Mouse (Mus musculus): Measurements from ENCODE around the gene Car4. TPM values are rescaled to one million over a fixed set of nuclear protein-coding genes. Genes with fewer than 3 reads are reported as not detected.

Gene Car4
- polyA plus RNA-seq, 1 experiment from 2014 or later, result 4.3 TPM

DNA sequence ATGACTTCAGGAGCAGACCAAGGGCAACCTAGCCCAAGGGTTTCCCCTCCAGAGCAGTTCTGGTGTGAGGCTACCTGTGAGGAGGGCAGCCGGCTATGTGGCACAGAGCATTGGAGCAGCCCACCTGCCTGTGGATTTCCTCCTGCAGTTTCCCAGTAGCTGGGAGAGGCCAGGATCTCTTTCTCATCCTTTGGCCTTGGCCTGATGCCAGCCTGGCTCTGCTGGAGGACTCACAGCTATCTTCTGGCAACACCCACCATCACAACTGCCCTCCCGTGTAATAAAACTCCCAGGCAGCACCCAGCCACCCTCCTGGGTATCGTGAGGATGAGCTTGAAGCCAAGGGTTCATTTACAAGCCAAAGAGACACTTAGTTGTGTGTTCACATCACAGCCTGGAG is 14.5 kb downstream of the Car4 start:
- Histone ChIP-seq H3K27me3 (replicated peaks) (no peaks in the 10 kb centered on the region), H3K9ac (no peak overlapping the region), H3K9me3 (replicated peaks) (no peaks in the 10 kb centered on the region), H3K4me1 (replicated peaks) (peaks cover 19% of the 10 kb centered on the region), H3K27ac (ENCODE audit: poor library complexity, severe bottlenecking) (no peak overlapping the region), H3K4me2 (no peak overlapping the region), H3K4me3 (no peak overlapping the region), H3K36me3 (no peaks in the 10 kb centered on the region)
- 50% methylated on average over 3 of the region's 3 CpGs for WGBS
- ATAC-seq (ENCODE audit: insufficient number of reproducible peaks, low FRiP score), result peak; percentile 29; the same call in 1 of the 2 replicates

DNA sequence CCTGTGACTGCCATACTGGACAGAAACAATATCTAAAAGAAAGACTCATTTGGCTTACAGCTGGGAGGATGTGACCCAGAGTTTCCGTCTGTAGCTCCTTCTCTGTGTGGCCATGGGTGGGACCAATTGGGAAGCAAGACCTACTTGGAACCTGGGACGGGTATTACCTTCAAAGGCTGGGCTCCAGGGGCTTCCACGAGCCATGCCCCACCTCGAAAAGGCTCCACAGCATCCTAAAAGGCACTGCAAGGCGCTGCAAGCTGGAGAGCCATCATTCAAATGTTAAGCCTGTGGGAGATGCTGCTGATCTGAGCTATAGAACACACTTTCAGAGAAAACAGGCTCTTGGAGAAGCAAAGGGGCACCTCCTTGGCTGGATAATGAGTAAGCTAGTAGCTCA is 16.1 kb downstream of the Car4 start:
- H3K27ac ChIP-seq (ENCODE audit: poor library complexity, severe bottlenecking), result no peak overlapping the region
- no peak overlapping the region for H3K9ac ChIP-seq
- H3K9me3 ChIP-seq (replicated peaks), result no peaks in the 10 kb centered on the region
- WGBS, result 59% methylated on average over 5 of the region's 5 CpGs
- H3K4me1 ChIP-seq (replicated peaks), result peaks cover 7% of the 10 kb centered on the region
- H3K27me3 ChIP-seq (replicated peaks), result no peaks in the 10 kb centered on the region
- H3K36me3 ChIP-seq, result no peaks in the 10 kb centered on the region
- H3K4me3 ChIP-seq, result no peak overlapping the region
- no peak overlapping the region for H3K4me2 ChIP-seq
- no peak for ATAC-seq (ENCODE audit: insufficient number of reproducible peaks, low FRiP score)

DNA sequence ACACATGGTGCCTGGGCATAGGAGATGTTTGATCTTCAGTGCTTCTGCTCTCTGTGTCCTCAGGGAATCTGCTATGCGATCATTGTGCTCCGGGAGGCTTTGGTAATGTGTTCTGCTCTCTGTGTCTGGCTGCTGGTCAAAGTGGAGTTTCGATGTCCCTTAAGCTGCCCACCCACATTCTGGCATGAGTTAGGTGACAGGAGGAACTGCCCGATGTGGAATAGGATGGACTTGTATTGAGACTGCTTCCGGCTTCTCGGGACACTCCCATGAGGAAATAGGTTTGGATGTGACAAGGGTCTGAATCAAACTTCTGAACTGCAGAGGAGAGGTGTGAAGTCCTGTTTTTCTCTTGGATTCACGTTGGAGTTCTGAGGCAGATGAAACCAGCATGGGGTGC is 17.0 kb downstream of the Car4 start:
- H3K4me1 ChIP-seq (replicated peaks), result 0 out of 2 replicates have a peak, but pooled peaks cover 7% of the 10 kb centered on the region
- H3K4me3 ChIP-seq, result no peak overlapping the region
- no peak overlapping the region for H3K9ac ChIP-seq
- no peaks in the 10 kb centered on the region for H3K9me3 ChIP-seq (replicated peaks)
- no peaks in the 10 kb centered on the region for H3K36me3 ChIP-seq
- H3K27me3 ChIP-seq (replicated peaks), result no peaks in the 10 kb centered on the region
- ATAC-seq (ENCODE audit: insufficient number of reproducible peaks, low FRiP score), result no peak
- WGBS, result 68% methylated on average over 7 of the region's 7 CpGs
- no peak overlapping the region for H3K4me2 ChIP-seq
- no peak overlapping the region for H3K27ac ChIP-seq (ENCODE audit: poor library complexity, severe bottlenecking)

DNA sequence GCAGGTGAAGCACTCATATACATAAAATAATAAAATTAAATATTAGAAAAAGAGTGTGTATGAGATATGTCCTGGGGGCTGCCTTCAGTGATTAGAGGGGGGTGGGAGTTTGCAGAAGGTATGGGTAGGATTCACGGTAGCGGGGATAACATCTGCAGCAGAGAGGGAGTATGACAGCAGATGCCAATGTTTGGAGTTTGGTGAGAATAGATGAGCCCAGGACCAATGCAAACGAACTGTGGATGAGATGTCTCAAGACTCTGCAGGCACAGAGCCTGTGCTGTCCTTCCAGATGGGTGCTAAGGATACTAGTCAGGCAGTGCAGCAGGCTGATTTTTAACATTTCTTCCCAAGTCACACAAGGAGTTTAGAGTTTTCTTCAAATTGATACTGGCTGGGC is 19.1 kb downstream of the Car4 start:
- 82% methylated on average over 3 of the region's 3 CpGs for whole genome bisulfite sequencing
- 0 out of 2 replicates have a peak, but pooled peaks cover 4% of the 10 kb centered on the region for H3K4me1 ChIP-seq (replicated peaks)
- no peak overlapping the region for H3K4me2 ChIP-seq
- H3K27ac ChIP-seq (ENCODE audit: poor library complexity, severe bottlenecking), result no peak overlapping the region
- no peaks in the 10 kb centered on the region for H3K9me3 ChIP-seq (replicated peaks)
- no peak overlapping the region for H3K9ac ChIP-seq
- no peaks in the 10 kb centered on the region for H3K27me3 ChIP-seq (replicated peaks)
- H3K4me3 ChIP-seq, result no peak overlapping the region
- no peak for ATAC-seq (ENCODE audit: insufficient number of reproducible peaks, low FRiP score)
- no peaks in the 10 kb centered on the region for H3K36me3 ChIP-seq

DNA sequence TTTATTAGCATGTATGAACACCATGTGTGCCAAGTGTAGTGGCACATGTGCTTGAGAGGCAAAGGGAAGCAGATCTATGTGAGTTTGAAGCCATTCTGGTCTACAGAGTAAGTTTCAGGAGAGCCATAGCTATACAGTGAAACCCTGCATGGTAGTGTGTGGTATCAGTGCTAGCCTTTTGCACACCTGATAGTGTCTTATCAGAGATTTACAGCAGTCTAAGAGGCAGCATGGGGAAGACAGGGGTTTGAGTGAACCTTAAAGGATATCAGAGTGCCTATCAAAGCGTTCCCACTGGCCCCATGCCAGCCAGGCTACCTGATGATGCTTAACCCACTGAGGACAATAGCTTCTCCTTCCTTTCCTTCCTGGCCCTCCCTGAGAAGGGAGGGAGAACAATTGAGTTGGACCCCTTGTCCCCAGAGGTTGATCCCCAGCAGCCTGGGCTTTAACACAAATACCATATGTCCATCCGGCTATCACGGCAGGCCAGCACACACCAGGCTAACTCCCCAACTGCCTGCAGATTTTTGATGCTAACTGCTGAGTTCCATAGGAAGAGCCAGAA is 19.9 kb downstream of the Car4 start:
- H3K36me3 ChIP-seq, result no peaks in the 10 kb centered on the region
- no peaks in the 10 kb centered on the region for H3K27me3 ChIP-seq (replicated peaks)
- no peak overlapping the region for H3K27ac ChIP-seq (ENCODE audit: poor library complexity, severe bottlenecking)
- H3K4me1 ChIP-seq (replicated peaks), result 0 out of 2 replicates have a peak, but pooled peaks cover 4% of the 10 kb centered on the region
- WGBS, result 74% methylated on average over 3 of the region's 3 CpGs
- no peak overlapping the region for H3K4me3 ChIP-seq
- no peak for ATAC-seq (ENCODE audit: insufficient number of reproducible peaks, low FRiP score)
- no peak overlapping the region for H3K4me2 ChIP-seq
- H3K9me3 ChIP-seq (replicated peaks), result no peaks in the 10 kb centered on the region
- no peak overlapping the region for H3K9ac ChIP-seq

DNA sequence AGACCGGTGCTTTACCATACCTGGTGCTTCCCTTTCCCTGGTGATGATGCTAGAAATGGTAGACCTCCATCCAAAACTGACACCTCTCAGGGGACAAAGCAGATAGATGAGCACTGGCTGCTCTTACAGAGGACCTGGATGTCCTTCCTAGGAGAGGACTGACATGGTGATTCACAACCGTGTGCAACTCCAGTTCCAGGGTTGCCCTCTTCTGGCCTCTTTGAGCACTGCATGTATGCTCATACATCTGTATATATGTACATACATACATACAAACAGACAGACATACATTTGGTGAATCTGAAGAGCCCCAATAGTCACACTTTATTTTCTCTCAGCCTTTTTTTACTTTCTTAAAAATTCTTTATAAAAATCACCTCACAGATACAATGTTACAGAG is 20.5 kb downstream of the Car4 start:
- H3K36me3 ChIP-seq, result no peaks in the 10 kb centered on the region
- H3K9ac ChIP-seq, result no peak overlapping the region
- H3K9me3 ChIP-seq (replicated peaks), result no peaks in the 10 kb centered on the region
- H3K4me2 ChIP-seq, result no peak overlapping the region
- H3K4me3 ChIP-seq, result no peak overlapping the region
- WGBS, result 60% methylated on average over 2 of the region's 2 CpGs
- H3K4me1 ChIP-seq (replicated peaks), result 0 out of 2 replicates have a peak, but pooled peaks cover 4% of the 10 kb centered on the region
- no peak overlapping the region for H3K27ac ChIP-seq (ENCODE audit: poor library complexity, severe bottlenecking)
- ATAC-seq (ENCODE audit: insufficient number of reproducible peaks, low FRiP score), result no peak
- H3K27me3 ChIP-seq (replicated peaks), result no peaks in the 10 kb centered on the region

DNA sequence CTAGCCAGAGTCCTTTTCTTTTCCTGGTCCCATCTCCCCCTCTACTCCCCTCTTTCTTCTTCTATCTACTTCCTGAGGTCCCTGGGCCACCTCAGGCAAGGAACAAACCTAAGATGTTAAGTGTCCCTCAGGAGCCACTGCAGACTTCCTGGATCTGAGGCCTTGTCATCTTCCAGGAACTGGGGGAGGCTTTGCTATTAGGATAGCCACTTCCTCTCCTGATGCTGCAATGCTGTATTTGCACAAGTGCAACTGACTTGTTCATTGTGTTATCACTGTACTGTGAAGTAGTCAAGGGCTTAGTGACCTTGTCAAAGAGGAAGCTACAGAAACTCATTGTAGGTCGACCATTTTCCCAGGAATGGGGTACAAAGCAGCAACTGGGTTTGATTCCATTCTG is 21.8 kb downstream of the Car4 start:
- peaks cover 6% of the 10 kb centered on the region for H3K36me3 ChIP-seq
- H3K9ac ChIP-seq, result no peak overlapping the region
- no peaks in the 10 kb centered on the region for H3K27me3 ChIP-seq (replicated peaks)
- no peak for ATAC-seq (ENCODE audit: insufficient number of reproducible peaks, low FRiP score)
- H3K9me3 ChIP-seq (replicated peaks), result no peaks in the 10 kb centered on the region
- H3K4me1 ChIP-seq (replicated peaks), result 0 out of 2 replicates have a peak, but pooled peaks cover 4% of the 10 kb centered on the region
- 44% methylated on average over 1 of the region's 1 CpGs for WGBS
- no peak overlapping the region for H3K4me3 ChIP-seq
- no peak overlapping the region for H3K27ac ChIP-seq (ENCODE audit: poor library complexity, severe bottlenecking)
- H3K4me2 ChIP-seq, result no peak overlapping the region

DNA sequence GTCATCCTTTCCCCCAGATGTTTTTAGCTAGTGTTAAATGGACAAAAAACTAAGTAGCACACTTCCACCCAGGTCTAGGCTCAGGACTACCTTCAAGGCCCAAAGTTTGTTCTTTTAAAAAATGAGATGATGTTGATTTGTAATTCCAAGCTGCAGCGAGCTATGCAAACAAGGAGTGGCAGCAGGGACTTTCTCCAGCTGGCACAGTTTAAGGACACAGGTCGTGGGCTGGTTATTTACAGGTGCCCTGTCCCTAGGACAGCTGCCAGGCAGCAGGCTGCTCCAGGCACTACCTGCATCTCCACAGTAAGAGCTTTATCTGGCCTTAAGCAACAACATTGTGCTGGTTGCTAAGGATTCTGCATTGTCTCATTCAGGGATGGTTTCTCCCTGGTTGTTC is 23.1 kb downstream of the Car4 start:
- H3K4me3 ChIP-seq, result no peak overlapping the region
- WGBS, result 80% methylated on average over 2 of the region's 2 CpGs
- no peaks in the 10 kb centered on the region for H3K27me3 ChIP-seq (replicated peaks)
- H3K9me3 ChIP-seq (replicated peaks), result no peaks in the 10 kb centered on the region
- no peak overlapping the region for H3K4me2 ChIP-seq
- ATAC-seq (ENCODE audit: insufficient number of reproducible peaks, low FRiP score), result no peak
- peaks cover 13% of the 10 kb centered on the region for H3K36me3 ChIP-seq
- H3K9ac ChIP-seq, result no peak overlapping the region
- H3K4me1 ChIP-seq (replicated peaks), result 0 out of 2 replicates have a peak, but pooled peaks cover 4% of the 10 kb centered on the region
- no peak overlapping the region for H3K27ac ChIP-seq (ENCODE audit: poor library complexity, severe bottlenecking)

DNA sequence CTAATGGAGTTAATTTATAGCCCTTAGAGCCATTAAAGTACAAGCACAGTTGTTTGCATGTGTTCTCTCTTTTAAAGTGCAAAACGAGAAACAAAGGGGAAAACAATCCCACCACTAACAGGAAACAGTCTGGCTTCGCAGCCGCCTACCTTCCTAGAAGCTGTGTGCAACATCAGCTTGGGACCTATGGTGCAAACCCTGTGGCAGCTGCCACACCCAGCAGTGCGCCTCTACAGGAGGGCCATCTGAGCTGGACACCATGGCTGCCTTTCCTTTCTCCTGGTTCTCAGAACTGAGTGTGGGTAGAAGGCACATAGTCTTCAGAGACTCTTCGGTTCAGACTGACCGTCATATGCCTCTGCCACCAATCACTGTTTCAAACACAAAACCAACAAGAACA is 27.8 kb downstream of the Car4 start:
- Histone ChIP-seq H3K27ac (ENCODE audit: poor library complexity, severe bottlenecking) (no peak overlapping the region), H3K9me3 (replicated peaks) (no peaks in the 10 kb centered on the region), H3K27me3 (replicated peaks) (no peaks in the 10 kb centered on the region), H3K36me3 (peaks cover 39% of the 10 kb centered on the region), H3K4me1 (replicated peaks) (no peaks in the 10 kb centered on the region), H3K4me3 (no peak overlapping the region), H3K4me2 (no peak overlapping the region), H3K9ac (no peak overlapping the region)
- no peak for ATAC-seq (ENCODE audit: insufficient number of reproducible peaks, low FRiP score)
- WGBS, result 81% methylated on average over 6 of the region's 6 CpGs

DNA sequence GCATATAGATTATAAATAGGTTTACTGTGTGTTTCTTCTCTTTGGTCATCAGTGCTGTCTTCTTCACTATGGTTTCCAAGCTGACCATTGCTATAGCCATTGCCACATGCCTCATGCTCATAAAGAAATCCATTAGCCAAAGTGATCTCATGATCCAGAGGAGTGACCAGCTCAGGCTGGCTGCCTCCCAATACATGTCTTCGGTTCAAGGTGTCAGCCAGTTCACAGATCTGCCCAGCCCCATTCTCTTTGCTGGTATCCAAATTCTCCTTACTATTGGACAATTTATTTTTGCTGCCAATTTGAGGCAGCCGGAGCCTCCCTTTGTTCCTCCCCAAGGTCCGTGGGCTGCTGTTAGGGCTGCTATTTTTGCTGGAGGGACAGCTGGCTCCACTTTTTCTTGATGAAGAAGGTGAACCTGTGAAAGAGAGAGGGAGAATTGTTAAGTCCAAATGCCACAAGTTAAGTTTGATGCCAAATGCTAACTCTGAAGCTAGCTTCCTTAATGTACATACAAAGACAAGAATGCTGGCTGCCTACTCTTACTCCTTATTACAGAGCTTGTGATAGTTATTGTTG is 30.8 kb downstream of the Car4 start:
- no peaks in the 10 kb centered on the region for H3K9me3 ChIP-seq (replicated peaks)
- WGBS, result 83% methylated on average over 3 of the region's 3 CpGs

DNA sequence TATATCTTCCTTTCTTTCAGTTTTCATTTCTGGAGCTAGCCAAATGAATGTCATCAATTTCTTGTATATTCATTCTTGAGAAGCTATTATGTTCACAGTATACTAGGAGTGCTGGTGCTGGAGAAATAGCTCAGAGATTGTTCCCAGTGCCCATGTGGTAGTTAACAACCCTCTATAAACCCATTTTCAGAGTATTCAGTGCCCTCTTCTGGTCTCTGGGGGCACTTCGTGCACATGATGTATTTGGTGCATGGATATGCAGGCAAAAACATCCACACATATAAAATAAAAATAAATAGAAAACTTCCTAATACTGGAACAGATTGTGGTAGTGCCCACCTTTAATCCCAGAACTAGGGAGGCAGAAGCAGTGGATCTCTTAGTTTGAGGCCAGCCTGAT is 35.4 kb downstream of the Car4 start:
- no peaks in the 10 kb centered on the region for H3K9me3 ChIP-seq (replicated peaks)
- no peak overlapping the region for H3K27ac ChIP-seq (ENCODE audit: poor library complexity, severe bottlenecking)
- no peak overlapping the region for H3K4me3 ChIP-seq
- no peak overlapping the region for H3K4me2 ChIP-seq
- no peak for ATAC-seq (ENCODE audit: insufficient number of reproducible peaks, low FRiP score)
- H3K9ac ChIP-seq, result no peak overlapping the region
- H3K36me3 ChIP-seq, result peaks cover 57% of the 10 kb centered on the region
- no peaks in the 10 kb centered on the region for H3K4me1 ChIP-seq (replicated peaks)
- 87% methylated on average over 1 of the region's 1 CpGs for WGBS
- H3K27me3 ChIP-seq (replicated peaks), result no peaks in the 10 kb centered on the region

More for the DNA sequence above, 30.8 kb downstream of the Car4 start:
- H3K36me3 ChIP-seq, result peaks cover 58% of the 10 kb centered on the region
- no peaks in the 10 kb centered on the region for H3K4me1 ChIP-seq (replicated peaks)
- no peak overlapping the region for H3K27ac ChIP-seq (ENCODE audit: poor library complexity, severe bottlenecking)
- no peaks in the 10 kb centered on the region for H3K27me3 ChIP-seq (replicated peaks)
- H3K9ac ChIP-seq, result no peak overlapping the region
- no peak overlapping the region for H3K4me3 ChIP-seq
- no peak overlapping the region for H3K4me2 ChIP-seq
- ATAC-seq (ENCODE audit: insufficient number of reproducible peaks, low FRiP score), result no peak

DNA sequence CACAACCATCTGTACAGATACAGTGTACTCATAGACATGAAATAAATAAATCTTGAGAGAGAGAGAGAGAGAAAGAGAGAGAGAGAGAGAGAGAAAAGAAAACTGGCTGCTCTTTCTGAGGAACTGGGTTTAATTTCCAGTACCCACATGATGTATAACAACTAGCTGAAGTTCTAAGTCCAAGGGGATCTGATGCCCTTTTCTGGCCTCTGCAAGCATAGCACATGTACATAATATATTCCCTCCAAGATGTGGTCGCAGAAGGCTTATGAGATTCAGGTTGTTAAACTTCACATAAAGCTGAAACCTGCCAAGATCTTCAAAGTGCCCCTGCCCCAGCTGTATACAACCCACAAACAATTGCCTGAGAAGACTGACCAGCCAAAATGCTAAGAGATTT is 37.7 kb downstream of the Car4 start:
- WGBS, result 93% methylated on average over 1 of the region's 1 CpGs
- Histone ChIP-seq H3K36me3 (peaks cover 52% of the 10 kb centered on the region), H3K4me3 (no peak overlapping the region)

More for the DNA sequence above, 37.7 kb downstream of the Car4 start:
- Histone ChIP-seq H3K27ac (ENCODE audit: poor library complexity, severe bottlenecking) (no peak overlapping the region), H3K27me3 (replicated peaks) (no peaks in the 10 kb centered on the region), H3K4me2 (no peak overlapping the region), H3K9me3 (replicated peaks) (no peaks in the 10 kb centered on the region), H3K4me1 (replicated peaks) (no peaks in the 10 kb centered on the region), H3K9ac (no peak overlapping the region)
- no peak for ATAC-seq (ENCODE audit: insufficient number of reproducible peaks, low FRiP score)
